Mouse (Mus musculus): ENCODE results near the gene D13Ertd608e. TPM values are rescaled to one million over a fixed set of nuclear protein-coding genes. Genes with fewer than 3 reads are reported as not detected.
A peak's percentile ranks its signal among the peaks of the same experiment; 100 is the strongest.
"Not testable (repeated sequence)": the region's sequence is repeated elsewhere in the genome, so short reads cannot be mapped to it uniquely, and the experiment has no call there.

The D13Ertd608e gene
- total and polyA plus RNA-seq, 2 experiments from 2014 or later = not detected

DNA sequence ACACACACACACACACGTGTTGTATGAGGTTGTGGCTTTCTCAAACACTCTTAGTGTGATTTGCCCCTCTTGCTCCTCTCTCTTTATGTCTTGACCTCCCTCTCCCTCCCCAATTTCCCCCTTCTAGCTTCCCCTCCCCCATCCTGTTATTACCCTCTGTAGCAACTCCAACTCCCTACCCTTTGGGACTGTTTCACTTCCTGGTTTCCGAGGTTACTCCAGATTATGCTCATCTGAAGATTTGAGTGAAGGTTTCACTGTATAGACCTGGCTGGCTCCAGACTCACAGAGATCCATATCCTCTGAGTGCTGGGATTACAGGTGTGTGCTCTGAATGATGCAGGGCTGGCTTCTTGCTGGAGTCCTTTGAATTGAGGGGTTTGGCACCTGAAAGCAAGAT, 26.9 kb upstream of the D13Ertd608e start:
- no peak overlapping the region for H3K4me2 ChIP-seq (ENCODE audit: low read depth)
- 92% methylated on average over 2 of the region's 2 CpGs for WGBS
- H3K4me3 ChIP-seq (ENCODE audit: low read depth, low read length) = no peak overlapping the region
- H3K36me3 ChIP-seq (ENCODE audit: insufficient read depth) = no peaks in the 10 kb centered on the region
- no peak for ATAC-seq
- no peak overlapping the region for H3K27ac ChIP-seq (ENCODE audit: low read depth, low read length)
- no peak for TF ChIP-seq CTCF (IDR thresholded peaks at IDR 0.05; ENCODE audit: low read depth)
- no peak for DNase-seq
- no peaks in the 10 kb centered on the region for H3K27me3 ChIP-seq (ENCODE audit: insufficient read depth, low read length)
- H3K9ac ChIP-seq = no peak overlapping the region
- H3K9me3 ChIP-seq (ENCODE audit: low read length) = no peaks in the 10 kb centered on the region
- no peaks in the 10 kb centered on the region for H3K4me1 ChIP-seq (ENCODE audit: insufficient read depth)

- Histone ChIP-seq H3K27ac (ENCODE audit: low read depth, low read length) (no peak overlapping the region), H3K9ac (no peak overlapping the region), H3K4me2 (ENCODE audit: low read depth) (no peak overlapping the region), H3K4me3 (ENCODE audit: low read depth, low read length) (no peak overlapping the region), H3K4me1 (ENCODE audit: insufficient read depth) (no peaks in the 10 kb centered on the region), H3K36me3 (ENCODE audit: insufficient read depth) (no peaks in the 10 kb centered on the region), H3K27me3 (ENCODE audit: insufficient read depth, low read length) (no peaks in the 10 kb centered on the region), H3K9me3 (ENCODE audit: low read length) (no peaks in the 10 kb centered on the region)
- no peak for DNase-seq
- WGBS = 86% methylated on average over 9 of the region's 9 CpGs
- ATAC-seq = no peak
- TF ChIP-seq CTCF (IDR thresholded peaks at IDR 0.05; ENCODE audit: low read depth) = no peak
Observed at GRCm38 (mm10) chr13:119810031-119810430, 25.8 kb upstream of the D13Ertd608e start.

GRCm38 (mm10) chr13:119816798-119817197, 19.0 kb upstream of the D13Ertd608e start:
- no peaks in the 10 kb centered on the region for H3K27me3 ChIP-seq (ENCODE audit: insufficient read depth, low read length)
- H3K4me1 ChIP-seq (ENCODE audit: insufficient read depth) = no peaks in the 10 kb centered on the region
- H3K9me3 ChIP-seq (ENCODE audit: low read length) = no peaks in the 10 kb centered on the region
- no peak overlapping the region for H3K4me3 ChIP-seq (ENCODE audit: low read depth, low read length)
- DNase-seq (no peak), ATAC-seq (no peak)
- H3K4me2 ChIP-seq (ENCODE audit: low read depth) = no peak overlapping the region
- no peaks in the 10 kb centered on the region for H3K36me3 ChIP-seq (ENCODE audit: insufficient read depth)
- H3K9ac ChIP-seq = no peak overlapping the region
- H3K27ac ChIP-seq (ENCODE audit: low read depth, low read length) = no peak overlapping the region
- no peak for TF ChIP-seq CTCF (IDR thresholded peaks at IDR 0.05; ENCODE audit: low read depth)
- WGBS = 62% methylated on average over 8 of the region's 8 CpGs

- 16% methylated on average over 2 of the region's 2 CpGs for WGBS
- Histone ChIP-seq H3K4me3 (ENCODE audit: low read depth, low read length) (no peak overlapping the region), H3K27ac (ENCODE audit: low read depth, low read length) (no peak overlapping the region), H3K4me2 (ENCODE audit: low read depth) (no peak overlapping the region), H3K4me1 (ENCODE audit: insufficient read depth) (no peaks in the 10 kb centered on the region), H3K9me3 (ENCODE audit: low read length) (no peaks in the 10 kb centered on the region), H3K36me3 (ENCODE audit: insufficient read depth) (no peaks in the 10 kb centered on the region), H3K27me3 (ENCODE audit: insufficient read depth, low read length) (no peaks in the 10 kb centered on the region), H3K9ac (no peak overlapping the region)
- no peak for ATAC-seq
- no peak for TF ChIP-seq CTCF (IDR thresholded peaks at IDR 0.05; ENCODE audit: low read depth)
- no peak for DNase-seq
Observed at GRCm38 (mm10) chr13:119817579-119818206, 18.1 kb upstream of the D13Ertd608e start.

GRCm38 (mm10) chr13:119830116-119830515, 5.7 kb upstream of the D13Ertd608e start, which contains the start of gene AF067063:
Gene AF067063, minus strand, starts transcription at chr13:119830216.
- H3K4me2 ChIP-seq (ENCODE audit: low read depth); ATAC-seq; H3K27me3 ChIP-seq (ENCODE audit: insufficient read depth, low read length); H3K27ac ChIP-seq (ENCODE audit: low read depth, low read length); H3K9ac ChIP-seq; H3K4me3 ChIP-seq (ENCODE audit: low read depth, low read length); H3K36me3 ChIP-seq (ENCODE audit: insufficient read depth); H3K4me1 ChIP-seq (ENCODE audit: insufficient read depth); DNase-seq; H3K9me3 ChIP-seq (ENCODE audit: low read length): not testable (repeated sequence)

DNA sequence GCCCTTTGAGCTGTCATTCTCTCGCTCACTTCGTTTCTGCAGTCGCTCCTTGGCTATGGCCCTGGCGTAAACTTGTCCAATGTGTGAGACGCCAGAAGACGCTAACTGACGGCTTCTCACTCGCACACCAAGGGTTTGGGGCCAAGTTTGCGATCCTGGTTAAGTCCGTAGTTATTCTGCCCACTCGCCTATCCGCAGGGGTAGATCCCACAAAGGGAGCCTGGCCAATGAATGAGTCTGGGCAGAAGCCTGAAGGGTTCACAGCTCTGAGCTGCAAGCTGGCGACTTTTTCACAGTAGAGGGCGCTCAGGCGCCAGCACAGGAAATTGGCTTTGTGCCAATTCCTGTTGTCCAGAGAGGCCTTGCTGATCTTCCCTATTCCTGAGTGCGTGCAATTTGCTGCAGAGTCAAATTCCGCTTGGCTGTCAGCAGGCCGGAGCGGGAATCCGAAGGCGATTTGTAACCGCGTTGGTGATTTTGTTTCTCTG, 562 bp downstream of the D13Ertd608e start:
- not testable (repeated sequence) for H3K27me3 ChIP-seq (ENCODE audit: insufficient read depth, low read length); H3K4me1 ChIP-seq (ENCODE audit: insufficient read depth); H3K9me3 ChIP-seq (ENCODE audit: low read length); H3K27ac ChIP-seq (ENCODE audit: low read depth, low read length); H3K9ac ChIP-seq; H3K36me3 ChIP-seq (ENCODE audit: insufficient read depth)
- peak overlapping the region; percentile 35 for H3K4me2 ChIP-seq (ENCODE audit: low read depth)
- DNase-seq (peak; percentile 62), ATAC-seq (peak; percentile 67)
- 7% methylated on average over 23 of the region's 23 CpGs for WGBS
- 0 out of 2 replicates have a peak overlapping the region, but pooled peaks have one; percentile 3 for H3K4me3 ChIP-seq (ENCODE audit: low read depth, low read length)
- TF ChIP-seq CTCF (IDR thresholded peaks at IDR 0.05; ENCODE audit: low read depth) = peak; percentile 46; the same call in 1 of the 2 replicates

GRCm38 (mm10) chr13:119837719-119838337, 2.0 kb downstream of the D13Ertd608e start:
- H3K27me3 ChIP-seq (ENCODE audit: insufficient read depth, low read length) = not testable (repeated sequence)
- peak; percentile 64 for ATAC-seq
- 10% methylated on average over 14 of the region's 23 CpGs for WGBS

More at GRCm38 (mm10) chr13:119837719-119838337, 2.0 kb downstream of the D13Ertd608e start:
- H3K4me3 ChIP-seq (ENCODE audit: low read depth, low read length); H3K36me3 ChIP-seq (ENCODE audit: insufficient read depth); H3K9ac ChIP-seq; H3K4me1 ChIP-seq (ENCODE audit: insufficient read depth); H3K27ac ChIP-seq (ENCODE audit: low read depth, low read length); H3K9me3 ChIP-seq (ENCODE audit: low read length): not testable (repeated sequence)
- DNase-seq = peak; percentile 64
- TF ChIP-seq CTCF (IDR thresholded peaks at IDR 0.05; ENCODE audit: low read depth) = peak; percentile 42
- peak overlapping the region; percentile 21; the same call in 1 of the 2 replicates for H3K4me2 ChIP-seq (ENCODE audit: low read depth)

All from forebrain, postnatal 0 days (tissue).